Mouse (Mus musculus) ES-Bruce4 (cell line): Measurements from ENCODE around the gene Kcnh3.

Source experiments
- CTCF ChIP-seq: IDR thresholded peaks from one replicate; pipeline ENCODE4 v1.8.1; 2011; ENCODE audit warnings: low read depth, low read length
- EP300 ChIP-seq: IDR thresholded peaks from 2 replicates; pipeline ENCODE4 v1.6.1; 2011; ENCODE audit warnings: low read depth, low read length; ENCODE audit not compliant: insufficient read depth
- POLR2A ChIP-seq: IDR thresholded peaks from one replicate; pipeline ENCODE4 v1.8.1; 2011; ENCODE audit warnings: low read length; ENCODE audit not compliant: insufficient read depth

GRCm38 (mm10) chr15:99234326-99235010, 9.8 kb downstream of the Kcnh3 start:
- TF ChIP-seq POLR2A (no peak), CTCF (no peak), EP300 (no peak)
